In the genomic region with DNA sequence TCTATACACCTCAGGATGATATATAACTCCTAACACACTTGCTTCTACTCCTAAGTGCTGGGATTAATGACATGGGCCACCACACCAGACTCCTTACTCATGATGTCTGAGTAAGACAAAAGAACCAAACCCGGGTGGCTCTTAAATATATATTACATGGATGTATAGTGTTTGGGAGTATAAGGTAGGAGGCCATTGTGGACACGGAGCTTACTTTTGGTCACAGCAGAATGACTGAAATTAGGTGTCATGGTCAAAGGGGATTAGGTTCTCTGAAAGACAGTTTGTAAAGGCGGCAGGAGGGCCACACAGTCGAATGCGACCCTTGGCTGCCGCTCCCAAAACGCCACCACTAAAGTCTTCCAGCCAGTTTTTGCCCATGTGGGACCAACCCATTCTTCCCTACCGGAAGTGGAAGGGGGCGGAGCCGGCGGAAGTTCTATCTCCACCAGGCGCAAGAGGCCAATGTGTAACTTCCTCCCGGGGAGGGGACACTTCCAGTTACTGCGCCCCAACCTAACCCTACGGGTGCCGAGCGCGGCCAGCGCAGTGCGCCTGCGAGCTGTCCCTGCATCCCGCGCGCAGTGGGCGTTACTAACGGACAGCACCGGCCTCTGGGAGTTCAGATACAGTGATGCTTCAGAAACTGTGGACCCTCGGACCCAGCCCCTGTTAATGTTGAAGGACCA, we compare ENCODE assay signal across 8 mouse cellular contexts. TPM values are rescaled to one million over a fixed set of nuclear protein-coding genes. Genes with fewer than 3 reads are reported as not detected.
DNase-seq lines count a peak whose midpoint lies in the region; ATAC-seq and TF ChIP-seq lines count a peak whose summit lies in the region.

No protein-coding gene starts in this region.

- intact Hi-C loops in heart, postnatal 14 days (cut with DNase I) = no loop called here

- peak overlapping the region; percentile 59 for H3K4me2 ChIP-seq in forebrain, embryonic 14.5 days (ENCODE audit: low read length)
- peak overlapping the region; percentile 67 for H3K4me2 ChIP-seq in neural tube, embryonic 15.5 days

- no peaks in the 10 kb centered on the region for H3K9me3 ChIP-seq in E14TG2a.4 (ENCODE audit: low read length)
- H3K9me3 ChIP-seq in forebrain, embryonic 14.5 days (replicated peaks; ENCODE audit: control insufficient read depth, low read length) = no peaks in the 10 kb centered on the region
- H3K9me3 ChIP-seq in neural tube, embryonic 15.5 days (replicated peaks) = no peaks in the 10 kb centered on the region

- DNase-seq in cerebellum, adult 11 months = peak; percentile 89
- peak; percentile 92 for DNase-seq in forebrain, embryonic 14.5 days (ENCODE audit: low spot score)
- DNase-seq in heart, postnatal 14 days = peak; percentile 84 to 87
- DNase-seq in layer of hippocampus, adult 11-12 months (ENCODE audit: low spot score) = peak; percentile 94
- DNase-seq in lung, adult 18-20 months = peak; percentile 90 to 92
- peak; percentile 88 for DNase-seq in testis, postnatal 14 days (ENCODE audit: low spot score)

- H3K4me1 ChIP-seq in E14TG2a.4 (replicated peaks; ENCODE audit: low read depth, low read length) = peaks cover 20% of the 10 kb centered on the region
- H3K4me1 ChIP-seq in forebrain, embryonic 14.5 days (ENCODE audit: control insufficient read depth, insufficient read depth, low read length) = peaks cover 3% of the 10 kb centered on the region; the same call in 1 of the 2 replicates
- H3K4me1 ChIP-seq in neural tube, embryonic 15.5 days = peaks cover 13% of the 10 kb centered on the region

- peak overlapping the region; percentile 71 for H3K4me3 ChIP-seq in E14TG2a.4 (replicated peaks; ENCODE audit: low read length)
- peak overlapping the region; percentile 44 for H3K4me3 ChIP-seq in forebrain, embryonic 14.5 days (ENCODE audit: low read depth, low read length)
- peak overlapping the region; percentile 46 for H3K4me3 ChIP-seq in neural tube, embryonic 15.5 days (replicated peaks)

- H3K27me3 ChIP-seq in E14TG2a.4 (ENCODE audit: insufficient read depth, low read length) = no peaks in the 10 kb centered on the region
- no peaks in the 10 kb centered on the region for H3K27me3 ChIP-seq in forebrain, embryonic 14.5 days (replicated peaks; ENCODE audit: control insufficient read depth, insufficient read depth, low read length)
- peaks cover 6% of the 10 kb centered on the region; the same call in 1 of the 2 replicates for H3K27me3 ChIP-seq in neural tube, embryonic 15.5 days (replicated peaks)

- H3K36me3 ChIP-seq in E14TG2a.4 (ENCODE audit: insufficient read depth, low read length) = no peaks in the 10 kb centered on the region
- no peaks in the 10 kb centered on the region for H3K36me3 ChIP-seq in forebrain, embryonic 14.5 days (ENCODE audit: control insufficient read depth, insufficient read depth, low read length)
- H3K36me3 ChIP-seq in neural tube, embryonic 15.5 days = no peaks in the 10 kb centered on the region

- H3K9ac ChIP-seq in forebrain, embryonic 14.5 days (ENCODE audit: low read length) = peak overlapping the region; percentile 66
- H3K9ac ChIP-seq in neural tube, embryonic 15.5 days (replicated peaks) = peak overlapping the region; percentile 37

- no peak for TF ChIP-seq CTCF in E14TG2a.4 (conservative IDR thresholded peaks at IDR 0.05; ENCODE audit: low read length)

- 20% methylated on average over 28 of the region's 28 CpGs for WGBS in forebrain, embryonic 14.5 days
- WGBS in neural tube, embryonic 15.5 days = 23% methylated on average over 28 of the region's 28 CpGs

- no peak overlapping the region for H3K27ac ChIP-seq in forebrain, embryonic 14.5 days (ENCODE audit: low read depth, low read length)
- peak overlapping the region; percentile 34 for H3K27ac ChIP-seq in neural tube, embryonic 15.5 days (replicated peaks)

- peak; percentile 99 for ATAC-seq in forebrain, embryonic 14.5 days
- peak; percentile 96 for ATAC-seq in neural tube, embryonic 15.5 days (ENCODE audit: low FRiP score)

RNA-seq across cellular contexts. Expression of gene Usp42, which starts 25.8 kb away (rescaled TPM):
- 21.7 and 29.1 TPM in 2 replicates for polyA plus RNA-seq in forebrain, embryonic 14.5 days (2014; fragmentation: Nextera tagmentation; extraction: Ambion mirVana)
- total RNA-seq in heart, postnatal 14 days (2021) = 1 to 10 TPM; 8.1 to 8.3 TPM
- polyA plus RNA-seq in neural tube, embryonic 15.5 days (2015; fragmentation: Nextera tagmentation; extraction: Ambion mirVana) = 22.7 and 25.1 TPM in 2 replicates

RNA-seq across cellular contexts. Expression of gene Eif2ak1, which starts 59.7 kb away (rescaled TPM):
- polyA plus RNA-seq in forebrain, embryonic 14.5 days (2014; fragmentation: Nextera tagmentation; extraction: Ambion mirVana) = 42.5 and 46.9 TPM in 2 replicates
- total RNA-seq in heart, postnatal 14 days (2021) = 10 to 100 TPM; 19.1 to 20.0 TPM
- polyA plus RNA-seq in neural tube, embryonic 15.5 days (2015; fragmentation: Nextera tagmentation; extraction: Ambion mirVana) = 48.2 and 50.7 TPM in 2 replicates
